Mouse (Mus musculus): ENCODE data around the gene Gm20826. TPM values are rescaled to one million over a fixed set of nuclear protein-coding genes. Genes with fewer than 3 reads are reported as not detected.
"Not testable (repeated sequence)": the region's sequence is repeated elsewhere in the genome, so short reads cannot be mapped to it uniquely, and the experiment has no call there.

Gm20826 gene
- not detected in 2 replicates for polyA plus RNA-seq (2014; fragmentation: Nextera tagmentation; extraction: Ambion mirVana)

DNA sequence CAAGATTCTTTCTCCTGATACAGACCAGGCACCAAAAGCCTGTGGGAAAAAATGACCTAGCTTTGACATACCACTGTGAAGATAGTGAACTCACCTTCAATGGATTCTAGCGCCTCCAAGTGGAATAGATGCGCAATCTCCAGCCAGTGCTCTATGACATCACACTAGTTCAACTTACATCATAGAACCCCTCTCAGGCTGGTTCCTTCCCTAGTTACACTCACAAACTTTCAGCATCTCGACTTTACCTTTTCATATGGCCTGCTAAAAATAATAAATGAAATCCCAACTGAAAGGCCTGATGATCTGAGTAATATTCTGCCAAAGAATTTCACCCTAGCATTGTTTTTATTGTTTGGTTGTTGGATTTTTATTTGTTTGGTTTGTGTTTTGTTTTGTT is at the start of gene Gm20826:
Gm20826 (minus strand) TSS at position 101 of the 400 bp plus-strand sequence.
- H3K27me3 ChIP-seq (replicated peaks; ENCODE audit: control insufficient read depth, insufficient read depth, low read length); H3K36me3 ChIP-seq (ENCODE audit: control insufficient read depth, insufficient read depth, low read length); H3K4me3 ChIP-seq (ENCODE audit: low read depth, low read length); H3K9ac ChIP-seq (ENCODE audit: low read depth, low read length); H3K9me3 ChIP-seq (ENCODE audit: control insufficient read depth, low read length); H3K4me2 ChIP-seq (ENCODE audit: low read depth, low read length); H3K4me1 ChIP-seq (ENCODE audit: control insufficient read depth, insufficient read depth, low read length); H3K27ac ChIP-seq (replicated peaks; ENCODE audit: low read depth, low read length); ATAC-seq (ENCODE audit: low read depth); DNase-seq (ENCODE audit: low spot score): not testable (repeated sequence)
- WGBS, result no CpG with 5 or more reads among the region's 3 CpGs

Other genes with a start within 250 kb of the Gm20826 start
- not detected in 2 replicates for gene Gm21788, start 233.5 kb downstream of the Gm20826 start, polyA plus RNA-seq (2014; fragmentation: Nextera tagmentation; extraction: Ambion mirVana)
- not detected in 2 replicates for gene Gm28576, start 84.5 kb upstream of the Gm20826 start, polyA plus RNA-seq (2014; fragmentation: Nextera tagmentation; extraction: Ambion mirVana)